8 mouse cellular contexts compared by ENCODE assay signal in the genomic region with DNA sequence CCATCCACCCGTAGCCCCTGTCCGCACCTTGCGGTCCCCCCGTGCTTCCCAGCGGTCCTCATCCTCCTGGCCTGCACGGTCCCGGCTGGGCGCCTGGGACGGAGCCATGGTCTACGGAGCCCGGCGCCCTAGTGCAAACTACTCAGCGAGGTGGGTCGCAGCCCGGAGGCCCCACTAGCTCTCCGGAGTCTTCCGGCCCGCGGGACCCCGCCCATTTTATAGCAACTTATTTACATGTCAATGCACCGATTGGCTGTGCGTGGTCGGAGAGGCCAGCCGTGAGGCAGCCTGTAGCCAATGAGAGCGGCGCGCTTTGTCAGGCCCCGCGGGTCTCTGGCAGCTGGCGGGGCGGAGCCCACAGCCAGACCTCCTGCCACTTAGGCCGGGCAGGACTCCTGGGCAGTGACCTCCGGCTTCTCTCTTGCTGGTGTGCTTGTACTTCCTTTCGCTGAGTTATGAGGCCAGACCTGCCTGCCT. TPM values are rescaled to one million over a fixed set of nuclear protein-coding genes. Genes with fewer than 3 reads are reported as not detected.
A peak's percentile ranks its signal among the peaks of the same experiment; 100 is the strongest.
DNase-seq lines count a peak whose midpoint lies in the region; ATAC-seq and TF ChIP-seq lines count a peak whose summit lies in the region.

No protein-coding gene starts in this region.

- peaks cover 5% of the 10 kb centered on the region; the same call in 1 of the 2 replicates for H3K36me3 ChIP-seq in forebrain, postnatal 0 days (ENCODE audit: insufficient read depth)
- peaks cover 16% of the 10 kb centered on the region for H3K36me3 ChIP-seq in lung, embryonic 14.5 days (ENCODE audit: insufficient read depth)

- TF ChIP-seq CTCF in cerebellum, adult 2 months (IDR thresholded peaks at IDR 0.05; ENCODE audit: borderline replicate concordance, insufficient read depth, low read depth, low read length), result no peak
- TF ChIP-seq CTCF in forebrain, postnatal 0 days (IDR thresholded peaks at IDR 0.05; ENCODE audit: low read depth), result no peak
- TF ChIP-seq CTCF in lung, embryonic 14.5 days (IDR thresholded peaks at IDR 0.05; ENCODE audit: low read depth), result no peak

- H3K4me1 ChIP-seq in cerebellum, adult 2 months (ENCODE audit: control insufficient read depth, insufficient read depth, low read length), result peaks cover 13% of the 10 kb centered on the region; the same call in 1 of the 2 replicates
- H3K4me1 ChIP-seq in forebrain, postnatal 0 days (ENCODE audit: insufficient read depth), result peaks cover 21% of the 10 kb centered on the region
- peaks cover 18% of the 10 kb centered on the region for H3K4me1 ChIP-seq in lung, embryonic 14.5 days (ENCODE audit: insufficient read depth)

- peak overlapping the region; percentile 80 for H3K4me3 ChIP-seq in cerebellum, adult 2 months (replicated peaks; ENCODE audit: insufficient read depth, low read depth, low read length)
- peak overlapping the region; percentile 61 for H3K4me3 ChIP-seq in forebrain, postnatal 0 days (ENCODE audit: low read depth, low read length)
- H3K4me3 ChIP-seq in lung, embryonic 14.5 days (ENCODE audit: low read depth, low read length), result peak overlapping the region; percentile 74

- peak; percentile 55; the same call in 1 of the 2 replicates for TF ChIP-seq POLR2A in cerebellum, adult 2 months (IDR thresholded peaks at IDR 0.05; ENCODE audit: borderline replicate concordance, insufficient read depth, low read length)

- peak; percentile 93 for DNase-seq in MEL-GATA-1-ER (ENCODE audit: extremely low read depth, low read depth)
- peak; percentile 91 to 95 for DNase-seq in cerebellum, adult 2 months
- peak; percentile 97 for DNase-seq in forebrain, postnatal 0 days
- DNase-seq in heart, postnatal 4 days, result peak; percentile 95
- peak; percentile 89 to 91 for DNase-seq in layer of hippocampus, adult 8-10 months (ENCODE audit: low spot score in 2 of 2)
- peak; percentile 98 for DNase-seq in lung, embryonic 14.5 days
- peak; percentile 96 for DNase-seq in testis, postnatal 14 days (ENCODE audit: low spot score)

- ATAC-seq in forebrain, postnatal 0 days, result peak; percentile 93
- ATAC-seq in lung, embryonic 14.5 days (ENCODE audit: insufficient read depth), result peak; percentile 96
- ATAC-seq in neutrophil, adult 5-6 weeks (ENCODE audit: extremely low read depth, insufficient number of reproducible peaks, low FRiP score, poor library complexity, severe bottlenecking), result peak; percentile 89

- 2% methylated on average over 34 of the region's 34 CpGs for WGBS in cerebellum, adult 2 months
- WGBS in forebrain, postnatal 0 days, result 5% methylated on average over 34 of the region's 34 CpGs
- 0% methylated on average over 34 of the region's 34 CpGs for WGBS in lung, embryonic 14.5 days

- no peaks in the 10 kb centered on the region for H3K9me3 ChIP-seq in forebrain, postnatal 0 days (ENCODE audit: low read length)
- no peaks in the 10 kb centered on the region for H3K9me3 ChIP-seq in lung, embryonic 14.5 days (ENCODE audit: low read depth, low read length)

- no peaks in the 10 kb centered on the region for H3K27me3 ChIP-seq in cerebellum, adult 2 months (ENCODE audit: control insufficient read depth, insufficient read depth, low read length)
- no peaks in the 10 kb centered on the region for H3K27me3 ChIP-seq in forebrain, postnatal 0 days (ENCODE audit: insufficient read depth, low read length)
- no peaks in the 10 kb centered on the region for H3K27me3 ChIP-seq in lung, embryonic 14.5 days (ENCODE audit: insufficient read depth, low read length)

- peak overlapping the region; percentile 87 for H3K9ac ChIP-seq in forebrain, postnatal 0 days
- H3K9ac ChIP-seq in lung, embryonic 14.5 days, result peak overlapping the region; percentile 80

- peak overlapping the region; percentile 55 for H3K27ac ChIP-seq in cerebellum, adult 2 months (ENCODE audit: insufficient read depth, low read length)
- peak overlapping the region; percentile 78 for H3K27ac ChIP-seq in forebrain, postnatal 0 days (ENCODE audit: low read depth, low read length)
- H3K27ac ChIP-seq in lung, embryonic 14.5 days (ENCODE audit: low read depth), result peak overlapping the region; percentile 85

- peak overlapping the region; percentile 69 for H3K4me2 ChIP-seq in forebrain, postnatal 0 days (ENCODE audit: low read depth)
- H3K4me2 ChIP-seq in lung, embryonic 14.5 days, result peak overlapping the region; percentile 98

RNA-seq across cellular contexts. Expression of a gene that starts 0.8 kb away (rescaled TPM):
- 28.2 and 31.4 TPM in 2 replicates for polyA plus RNA-seq in cerebellum, adult 2 months (2012; rRNA removed)
- 133 and 154 TPM in 2 replicates for total RNA-seq in forebrain, postnatal 0 days (2014; rRNA removed)
- polyA plus RNA-seq in forebrain, postnatal 0 days (2015; fragmentation: Nextera tagmentation; extraction: Ambion mirVana), result 154 and 177 TPM in 2 replicates
- total RNA-seq in heart, postnatal 4 days (2021), result 10 to 100 TPM; 29.6 to 30.6 TPM
- 10 to 100 TPM; 15.0 to 20.8 (median 16.2) TPM for total RNA-seq in layer of hippocampus, adult 8-10 months (2022)
- polyA plus RNA-seq in lung, embryonic 14.5 days (2014; fragmentation: Nextera tagmentation; extraction: Ambion mirVana), result 53.7 and 56.4 TPM in 2 replicates
- 19.1 and 25.7 TPM in 2 replicates for total RNA-seq in neutrophil, adult 5-6 weeks (2017)

RNA-seq across cellular contexts. Expression of a gene that starts 14.5 kb away (rescaled TPM):
- 101 and 103 TPM in 2 replicates for polyA plus RNA-seq in cerebellum, adult 2 months (2012; rRNA removed)
- 104 and 108 TPM in 2 replicates for total RNA-seq in forebrain, postnatal 0 days (2014; rRNA removed)
- polyA plus RNA-seq in forebrain, postnatal 0 days (2015; fragmentation: Nextera tagmentation; extraction: Ambion mirVana), result 129 TPM in 2 replicates
- 10 to 100 TPM; 58.2 to 59.1 TPM for total RNA-seq in heart, postnatal 4 days (2021)
- total RNA-seq in layer of hippocampus, adult 8-10 months (2022), result 10 to 100 TPM; 58.7 to 73.1 (median 64.3) TPM
- polyA plus RNA-seq in lung, embryonic 14.5 days (2014; fragmentation: Nextera tagmentation; extraction: Ambion mirVana), result 140 and 144 TPM in 2 replicates
- total RNA-seq in neutrophil, adult 5-6 weeks (2017), result 140 and 154 TPM in 2 replicates

RNA-seq across cellular contexts. Expression of a gene that starts 46.1 kb away (rescaled TPM):
- 15.4 and 18.1 TPM in 2 replicates for polyA plus RNA-seq in cerebellum, adult 2 months (2012; rRNA removed)
- 6.3 and 9.0 TPM in 2 replicates for total RNA-seq in forebrain, postnatal 0 days (2014; rRNA removed)
- polyA plus RNA-seq in forebrain, postnatal 0 days (2015; fragmentation: Nextera tagmentation; extraction: Ambion mirVana), result 2.3 and 4.3 TPM in 2 replicates
- 10 to 100 TPM in 1 of 2 experiments, 1 to 10 TPM in 1; 8.5 to 11.2 TPM for total RNA-seq in heart, postnatal 4 days (2021)
- 10 to 100 TPM; 20.4 to 37.6 (median 30.4) TPM for total RNA-seq in layer of hippocampus, adult 8-10 months (2022)
- 6.6 and 8.3 TPM in 2 replicates for polyA plus RNA-seq in lung, embryonic 14.5 days (2014; fragmentation: Nextera tagmentation; extraction: Ambion mirVana)
- total RNA-seq in neutrophil, adult 5-6 weeks (2017), result 6.5 and 15.8 TPM in 2 replicates

RNA-seq across cellular contexts. Expression of a gene that starts 46.8 kb away (rescaled TPM):
- polyA plus RNA-seq in cerebellum, adult 2 months (2012; rRNA removed), result 0.11 TPM in 1 of 2 replicates, not detected in the other
- total RNA-seq in forebrain, postnatal 0 days (2014; rRNA removed), result 0.31 and 0.33 TPM in 2 replicates
- polyA plus RNA-seq in forebrain, postnatal 0 days (2015; fragmentation: Nextera tagmentation; extraction: Ambion mirVana), result 0.09 and 0.21 TPM in 2 replicates
- total RNA-seq in heart, postnatal 4 days (2021), result 1 to 10 TPM; 1.1 to 1.4 TPM
- total RNA-seq in layer of hippocampus, adult 8-10 months (2022), result not detected
- polyA plus RNA-seq in lung, embryonic 14.5 days (2014; fragmentation: Nextera tagmentation; extraction: Ambion mirVana), result 2.7 TPM in 2 replicates
- total RNA-seq in neutrophil, adult 5-6 weeks (2017), result not detected in 2 replicates

Comparison
In these comparisons a context has a peak if more than half of its experiments do, and no peak if none do; other contexts are left out.
1. Peak in every context shown above with its lines: DNase-seq, ATAC-seq, H3K4me3 ChIP-seq and H3K27ac ChIP-seq.